Mouse (Mus musculus): ENCODE results near the gene Gk5. TPM values are rescaled to one million over a fixed set of nuclear protein-coding genes. Genes with fewer than 3 reads are reported as not detected.

The Gk5 gene
- total and polyA plus RNA-seq, 2 experiments from 2014 or later: 2.4 to 6.7 TPM

DNA sequence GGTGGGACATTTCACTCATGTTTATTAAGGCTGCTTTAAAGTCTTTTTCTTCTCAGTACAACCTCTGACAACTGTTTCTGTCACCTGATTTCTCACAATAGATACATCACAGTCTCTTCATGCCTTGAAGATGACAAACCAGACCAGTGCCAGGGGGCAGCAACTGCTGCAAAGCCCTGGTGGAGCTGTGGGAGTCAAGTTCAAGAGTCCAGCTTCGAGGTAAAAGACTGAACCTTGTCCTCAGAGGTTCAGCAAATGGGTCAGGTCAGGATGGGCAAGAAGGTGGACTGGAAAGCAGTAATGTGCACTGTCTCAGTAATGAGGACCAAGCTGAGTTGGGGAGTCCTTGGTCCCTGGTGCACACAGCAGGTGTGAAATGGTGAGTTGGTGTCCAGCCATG lies 24.8 kb upstream of the Gk5 start:
- ATAC-seq (no peak), DNase-seq (no peak)
- no peaks in the 10 kb centered on the region for H3K9me3 ChIP-seq (ENCODE audit: low read length)
- WGBS: 57% methylated on average over 1 of the region's 1 CpGs
- H3K4me2 ChIP-seq (ENCODE audit: low read depth): no peak overlapping the region
- H3K4me3 ChIP-seq (ENCODE audit: low read depth, low read length): no peak overlapping the region
- H3K9ac ChIP-seq: no peak overlapping the region
- H3K27ac ChIP-seq (ENCODE audit: low read depth, low read length): no peak overlapping the region
- H3K27me3 ChIP-seq (ENCODE audit: insufficient read depth, low read length): no peaks in the 10 kb centered on the region
- H3K4me1 ChIP-seq (ENCODE audit: insufficient read depth): no peaks in the 10 kb centered on the region
- TF ChIP-seq CTCF (IDR thresholded peaks at IDR 0.05; ENCODE audit: low read depth): no peak
- no peaks in the 10 kb centered on the region for H3K36me3 ChIP-seq (ENCODE audit: insufficient read depth)

DNA sequence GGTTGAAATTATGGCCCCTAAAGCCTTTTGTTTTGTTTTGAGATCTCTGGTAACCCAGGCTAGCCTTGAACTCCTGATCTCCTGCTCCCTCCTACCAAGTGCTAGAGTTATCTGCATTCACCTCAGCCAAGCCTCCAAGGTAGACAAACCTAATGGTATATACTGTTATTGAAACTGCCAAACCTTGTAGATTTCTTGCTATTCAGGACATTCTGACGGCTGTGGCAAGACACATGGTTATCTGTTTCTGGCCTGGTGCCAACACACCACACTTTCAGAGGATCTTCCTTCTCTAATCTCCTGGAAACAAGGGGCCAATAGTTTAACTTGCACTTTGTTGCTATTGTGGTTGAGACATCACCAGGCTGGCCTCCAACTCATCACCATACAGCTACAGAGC lies 24.0 kb upstream of the Gk5 start:
- H3K27me3 ChIP-seq (ENCODE audit: insufficient read depth, low read length): no peaks in the 10 kb centered on the region
- ATAC-seq (no peak), DNase-seq (no peak)
- H3K27ac ChIP-seq (ENCODE audit: low read depth, low read length): no peak overlapping the region
- H3K36me3 ChIP-seq (ENCODE audit: insufficient read depth): no peaks in the 10 kb centered on the region
- H3K9me3 ChIP-seq (ENCODE audit: low read length): peaks cover 5% of the 10 kb centered on the region; the same call in 1 of the 2 replicates
- no peaks in the 10 kb centered on the region for H3K4me1 ChIP-seq (ENCODE audit: insufficient read depth)
- no peak overlapping the region for H3K9ac ChIP-seq
- no peak overlapping the region for H3K4me3 ChIP-seq (ENCODE audit: low read depth, low read length)
- no peak for TF ChIP-seq CTCF (IDR thresholded peaks at IDR 0.05; ENCODE audit: low read depth)
- 71% methylated on average over 1 of the region's 1 CpGs for WGBS
- no peak overlapping the region for H3K4me2 ChIP-seq (ENCODE audit: low read depth)

DNA sequence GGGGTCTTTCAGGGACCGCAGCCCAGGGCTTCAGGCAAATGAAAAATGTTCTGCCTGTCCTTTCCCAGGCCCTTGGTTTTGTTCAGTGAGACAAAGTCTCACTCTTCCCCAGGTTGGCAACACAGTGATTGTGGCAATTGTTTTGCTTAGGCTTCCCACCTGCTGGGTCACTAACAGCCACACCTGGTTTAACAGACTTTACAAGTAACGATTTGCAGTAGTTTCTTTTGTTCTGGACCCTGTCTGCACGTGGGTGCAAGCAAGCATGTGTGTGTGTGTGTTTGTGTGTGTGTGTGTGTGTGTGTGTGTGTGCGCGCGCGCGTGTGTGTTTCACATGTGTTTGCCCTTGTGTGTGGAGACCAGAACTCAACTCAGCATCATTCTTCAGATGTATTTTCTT lies 16.3 kb upstream of the Gk5 start:
- DNase-seq: no peak
- H3K9me3 ChIP-seq (ENCODE audit: low read length): peaks cover 5% of the 10 kb centered on the region; the same call in 1 of the 2 replicates
- H3K27me3 ChIP-seq (ENCODE audit: insufficient read depth, low read length): no peaks in the 10 kb centered on the region
- H3K9ac ChIP-seq: no peak overlapping the region
- no peak for TF ChIP-seq CTCF (IDR thresholded peaks at IDR 0.05; ENCODE audit: low read depth)
- no peak for ATAC-seq
- 88% methylated on average over 8 of the region's 8 CpGs for WGBS
- no peaks in the 10 kb centered on the region for H3K4me1 ChIP-seq (ENCODE audit: insufficient read depth)
- H3K36me3 ChIP-seq (ENCODE audit: insufficient read depth): no peaks in the 10 kb centered on the region
- H3K4me2 ChIP-seq (ENCODE audit: low read depth): no peak overlapping the region
- H3K4me3 ChIP-seq (ENCODE audit: low read depth, low read length): no peak overlapping the region
- no peak overlapping the region for H3K27ac ChIP-seq (ENCODE audit: low read depth, low read length)

DNA sequence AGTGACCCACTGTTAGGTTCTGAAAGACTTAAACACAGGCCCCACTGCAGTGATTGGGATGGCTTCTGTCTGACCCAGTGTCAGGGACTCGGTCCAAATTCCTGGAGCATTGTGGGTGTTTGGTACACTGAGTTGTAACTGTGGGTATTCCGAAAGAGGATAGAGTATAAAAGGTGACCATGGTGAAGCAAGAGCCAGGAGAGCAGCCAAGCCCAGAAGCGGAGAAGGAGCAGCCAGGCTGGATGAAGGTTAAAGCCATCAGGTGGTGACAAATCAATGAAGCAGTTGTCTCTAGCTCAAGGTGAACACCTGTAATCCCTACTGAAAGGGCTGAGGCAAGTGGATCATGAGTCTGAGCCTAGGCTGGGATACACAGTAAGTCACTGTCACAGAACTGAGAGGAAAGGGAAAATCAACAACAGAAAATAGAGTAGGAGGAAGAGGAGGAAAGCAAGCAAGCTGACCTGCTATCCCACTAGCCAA lies 6.2 kb upstream of the Gk5 start:
- Histone ChIP-seq H3K27ac (ENCODE audit: low read depth, low read length) (no peak overlapping the region), H3K27me3 (ENCODE audit: insufficient read depth, low read length) (peaks cover 3% of the 10 kb centered on the region; the same call in 1 of the 2 replicates), H3K4me1 (ENCODE audit: insufficient read depth) (no peaks in the 10 kb centered on the region), H3K9me3 (ENCODE audit: low read length) (no peaks in the 10 kb centered on the region), H3K4me2 (ENCODE audit: low read depth) (no peak overlapping the region), H3K9ac (no peak overlapping the region), H3K4me3 (ENCODE audit: low read depth, low read length) (no peak overlapping the region), H3K36me3 (ENCODE audit: insufficient read depth) (no peaks in the 10 kb centered on the region)
- DNase-seq (no peak), ATAC-seq (no peak)
- TF ChIP-seq CTCF (IDR thresholded peaks at IDR 0.05; ENCODE audit: low read depth): no peak
- 89% methylated on average over 3 of the region's 3 CpGs for WGBS

DNA sequence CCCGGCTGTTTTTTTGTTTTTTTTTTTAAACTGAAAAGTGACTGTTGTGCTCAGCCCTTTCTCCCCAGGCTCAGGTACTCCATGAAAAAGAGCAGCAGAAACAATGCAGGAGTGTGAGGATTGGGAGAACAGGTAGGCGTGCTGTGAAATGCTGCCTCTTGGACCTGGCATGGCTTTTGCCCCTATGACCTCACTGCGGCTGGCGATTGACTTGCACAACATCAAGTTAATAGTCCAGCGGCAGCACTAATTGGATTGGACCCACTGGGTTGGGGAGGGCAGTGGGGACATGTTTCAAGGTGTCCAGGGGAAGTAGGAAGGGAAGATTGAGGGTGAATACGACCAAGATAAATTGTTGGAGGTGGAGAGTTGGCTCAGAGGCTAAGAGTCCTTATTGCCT lies 2.4 kb upstream of the Gk5 start:
- ATAC-seq: no peak
- Histone ChIP-seq H3K4me2 (ENCODE audit: low read depth) (no peak overlapping the region), H3K4me1 (ENCODE audit: insufficient read depth) (no peaks in the 10 kb centered on the region), H3K9me3 (ENCODE audit: low read length) (no peaks in the 10 kb centered on the region), H3K27ac (ENCODE audit: low read depth, low read length) (no peak overlapping the region), H3K27me3 (ENCODE audit: insufficient read depth, low read length) (peaks cover 3% of the 10 kb centered on the region; the same call in 1 of the 2 replicates), H3K4me3 (ENCODE audit: low read depth, low read length) (no peak overlapping the region), H3K36me3 (ENCODE audit: insufficient read depth) (no peaks in the 10 kb centered on the region), H3K9ac (no peak overlapping the region)
- no peak for TF ChIP-seq CTCF (IDR thresholded peaks at IDR 0.05; ENCODE audit: low read depth)
- WGBS: 89% methylated on average over 6 of the region's 6 CpGs
- no peak for DNase-seq

DNA sequence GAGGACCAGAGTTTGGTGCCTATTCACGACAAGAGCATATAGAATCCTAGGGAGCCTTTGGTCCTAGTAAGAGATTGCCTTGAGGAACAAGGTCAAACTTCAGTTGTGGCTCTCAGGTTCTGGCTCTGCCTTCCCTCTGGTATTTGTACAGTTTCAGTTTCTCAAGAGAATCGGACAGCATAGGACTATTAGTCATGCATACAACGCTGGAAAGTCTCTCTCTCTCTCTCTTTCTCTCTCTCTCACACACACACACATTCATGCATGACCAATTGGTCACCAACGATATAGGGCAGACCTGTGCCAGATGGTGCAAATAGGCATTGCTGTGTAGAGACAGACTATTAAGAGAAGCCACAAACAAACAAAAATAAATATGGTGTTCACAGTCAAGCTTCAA lies 946 bp upstream of the Gk5 start:
- WGBS: 78% methylated on average over 4 of the region's 4 CpGs
- no peaks in the 10 kb centered on the region for H3K9me3 ChIP-seq (ENCODE audit: low read length)
- H3K4me1 ChIP-seq (ENCODE audit: insufficient read depth): no peaks in the 10 kb centered on the region
- no peak for ATAC-seq
- no peak for DNase-seq
- H3K9ac ChIP-seq: no peak overlapping the region
- H3K27me3 ChIP-seq (ENCODE audit: insufficient read depth, low read length): peaks cover 3% of the 10 kb centered on the region; the same call in 1 of the 2 replicates
- H3K4me3 ChIP-seq (ENCODE audit: low read depth, low read length): peak overlapping the region; percentile 58; the same call in 1 of the 2 replicates
- no peaks in the 10 kb centered on the region for H3K36me3 ChIP-seq (ENCODE audit: insufficient read depth)
- no peak for TF ChIP-seq CTCF (IDR thresholded peaks at IDR 0.05; ENCODE audit: low read depth)
- peak overlapping the region; percentile 77; the same call in 1 of the 2 replicates for H3K4me2 ChIP-seq (ENCODE audit: low read depth)
- H3K27ac ChIP-seq (ENCODE audit: low read depth, low read length): no peak overlapping the region

DNA sequence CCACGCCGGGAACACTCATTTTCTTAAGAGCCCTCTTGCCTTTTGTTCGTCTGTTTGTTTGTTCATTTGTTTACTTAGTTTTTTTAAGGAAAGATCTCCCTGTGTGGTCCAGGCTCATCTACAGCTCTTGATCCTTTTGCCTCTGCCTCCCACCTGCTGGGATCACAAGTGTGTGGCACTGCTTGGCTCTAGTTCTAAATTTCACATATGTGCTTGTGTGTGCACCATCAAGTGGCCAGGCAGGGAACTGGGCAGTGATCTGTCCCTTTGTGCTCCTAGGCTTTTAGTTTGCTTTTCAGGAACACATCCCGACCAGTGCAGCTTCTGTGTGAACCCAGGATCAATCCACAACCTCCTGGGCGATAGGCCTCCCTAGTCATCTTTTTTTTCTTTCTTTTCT lies 8.8 kb downstream of the Gk5 start:
- DNase-seq (no peak), ATAC-seq (no peak)
- no peak overlapping the region for H3K27ac ChIP-seq (ENCODE audit: low read depth, low read length)
- H3K4me2 ChIP-seq (ENCODE audit: low read depth): no peak overlapping the region
- WGBS: 48% methylated on average over 5 of the region's 5 CpGs
- no peaks in the 10 kb centered on the region for H3K9me3 ChIP-seq (ENCODE audit: low read length)
- no peaks in the 10 kb centered on the region for H3K36me3 ChIP-seq (ENCODE audit: insufficient read depth)
- H3K4me1 ChIP-seq (ENCODE audit: insufficient read depth): no peaks in the 10 kb centered on the region
- no peaks in the 10 kb centered on the region for H3K27me3 ChIP-seq (ENCODE audit: insufficient read depth, low read length)
- TF ChIP-seq CTCF (IDR thresholded peaks at IDR 0.05; ENCODE audit: low read depth): peak; percentile 20; the same call in 1 of the 2 replicates
- no peak overlapping the region for H3K9ac ChIP-seq
- no peak overlapping the region for H3K4me3 ChIP-seq (ENCODE audit: low read depth, low read length)
